Mouse (Mus musculus) megakaryocyte, embryonic 14.5 days (primary cell): ENCODE data around the gene Morn3. TPM values are rescaled to one million over a fixed set of nuclear protein-coding genes. Genes with fewer than 3 reads are reported as not detected.
A peak's percentile ranks its signal among the peaks of the same experiment; 100 is the strongest.

Experiments
- H3K27me3 ChIP-seq: replicated peaks from 2 replicates; pipeline ENCODE3; 2012; ENCODE audit warnings: inconsistent platforms
- H3K36me3 ChIP-seq: replicated peaks from 2 replicates; pipeline ENCODE3; 2012; ENCODE audit warnings: low read length, inconsistent platforms, mixed read lengths
- H3K4me1 ChIP-seq: 2 replicates; pipeline ENCODE4 v1.6.1; 2012; ENCODE audit warnings: inconsistent platforms
- H3K4me3 ChIP-seq: replicated peaks from 2 replicates; pipeline ENCODE3; 2012; ENCODE audit warnings: moderate library complexity, mild to moderate bottlenecking, inconsistent platforms
- H3K9me3 ChIP-seq: 2 replicates; pipeline ENCODE4 v1.6.1; 2012; ENCODE audit warnings: inconsistent platforms
- FLI1 ChIP-seq: IDR thresholded peaks from 2 replicates; pipeline ENCODE4 v1.6.1; 2012; ENCODE audit warnings: low read length, inconsistent platforms, mixed read lengths
- GATA1 ChIP-seq: IDR thresholded peaks from 3 replicates; pipeline ENCODE4 v1.6.1; 2012; ENCODE audit warnings: mixed read lengths, low read length, inconsistent platforms, borderline replicate concordance
- polyA plus RNA-seq: library from polyadenylated mRNA; stranded (reverse); fragments of >175 nt; gene quantifications from 2 replicates; pipeline ENCODE4 v1.2.3, GENCODE M21; 2012; ENCODE audit warnings: low replicate concordance; ENCODE audit not compliant: insufficient read depth

The Morn3 gene
- polyA plus RNA-seq, 1 experiment: not detected

GRCm38 (mm10) chr5:123060706-123061401 lies 14.0 kb upstream of the Morn3 start:
- no peak for TF ChIP-seq GATA1
- no peak for TF ChIP-seq FLI1
- Histone ChIP-seq H3K4me3 (no peak overlapping the region), H3K9me3 (no peaks in the 10 kb centered on the region), H3K4me1 (peaks cover 34% of the 10 kb centered on the region), H3K36me3 (no peaks in the 10 kb centered on the region), H3K27me3 (no peaks in the 10 kb centered on the region)

- no peak overlapping the region for H3K4me3 ChIP-seq
Observed at GRCm38 (mm10) chr5:123059757-123060520, 13.1 kb upstream of the Morn3 start.

GRCm38 (mm10) chr5:123058251-123059102 lies 11.7 kb upstream of the Morn3 start:
- Histone ChIP-seq H3K27me3 (no peaks in the 10 kb centered on the region), H3K36me3 (no peaks in the 10 kb centered on the region), H3K4me3 (peak overlapping the region; percentile 93), H3K4me1 (peaks cover 31% of the 10 kb centered on the region), H3K9me3 (no peaks in the 10 kb centered on the region)
- TF ChIP-seq FLI1: no peak
- TF ChIP-seq GATA1: no peak

More at GRCm38 (mm10) chr5:123059757-123060520, 13.1 kb upstream of the Morn3 start:
- Histone ChIP-seq H3K36me3 (no peaks in the 10 kb centered on the region), H3K4me1 (peaks cover 34% of the 10 kb centered on the region), H3K9me3 (no peaks in the 10 kb centered on the region), H3K27me3 (no peaks in the 10 kb centered on the region)
- TF ChIP-seq GATA1 (no peak), FLI1 (no peak)

GRCm38 (mm10) chr5:123057366-123058250 lies 10.8 kb upstream of the Morn3 start:
- peaks cover 31% of the 10 kb centered on the region for H3K4me1 ChIP-seq
- peak overlapping the region; percentile 93 for H3K4me3 ChIP-seq
- H3K27me3 ChIP-seq: no peaks in the 10 kb centered on the region
- TF ChIP-seq FLI1 (no peak), GATA1 (no peak)
- H3K9me3 ChIP-seq: no peaks in the 10 kb centered on the region
- H3K36me3 ChIP-seq: no peaks in the 10 kb centered on the region

- H3K27me3 ChIP-seq: no peaks in the 10 kb centered on the region
- TF ChIP-seq GATA1 (no peak), FLI1 (no peak)
- no peak overlapping the region for H3K4me3 ChIP-seq
- peaks cover 7% of the 10 kb centered on the region for H3K9me3 ChIP-seq
- no peaks in the 10 kb centered on the region for H3K36me3 ChIP-seq
- peaks cover 31% of the 10 kb centered on the region for H3K4me1 ChIP-seq
Observed at GRCm38 (mm10) chr5:123051736-123052135, 4.9 kb upstream of the Morn3 start.

GRCm38 (mm10) chr5:123050918-123051317 lies 4.1 kb upstream of the Morn3 start:
- H3K36me3 ChIP-seq: no peaks in the 10 kb centered on the region
- H3K9me3 ChIP-seq: peaks cover 7% of the 10 kb centered on the region
- H3K4me1 ChIP-seq: peaks cover 39% of the 10 kb centered on the region
- no peaks in the 10 kb centered on the region for H3K27me3 ChIP-seq
- H3K4me3 ChIP-seq: no peak overlapping the region
- TF ChIP-seq FLI1 (no peak), GATA1 (no peak)

GRCm38 (mm10) chr5:123049271-123049670 lies 2.5 kb upstream of the Morn3 start:
- Histone ChIP-seq H3K4me3 (peak overlapping the region; percentile 86), H3K4me1 (peaks cover 49% of the 10 kb centered on the region)

GRCm38 (mm10) chr5:123045561-123046295 lies 1.1 kb downstream of the Morn3 start:
- Histone ChIP-seq H3K4me1 (peaks cover 58% of the 10 kb centered on the region), H3K27me3 (no peaks in the 10 kb centered on the region), H3K4me3 (no peak overlapping the region), H3K36me3 (no peaks in the 10 kb centered on the region), H3K9me3 (no peaks in the 10 kb centered on the region)
- TF ChIP-seq FLI1 (no peak), GATA1 (no peak)

More at GRCm38 (mm10) chr5:123049271-123049670, 2.5 kb upstream of the Morn3 start:
- Histone ChIP-seq H3K27me3 (no peaks in the 10 kb centered on the region), H3K9me3 (peaks cover 7% of the 10 kb centered on the region), H3K36me3 (no peaks in the 10 kb centered on the region)
- TF ChIP-seq GATA1 (no peak), FLI1 (no peak)
